Mouse (Mus musculus): ENCODE results near the gene Sema4d. TPM values are rescaled to one million over a fixed set of nuclear protein-coding genes. Genes with fewer than 3 reads are reported as not detected.

Sema4d gene
- total and polyA plus RNA-seq, 2 experiments from 2014 or later, result 11.6 to 18.2 TPM

GRCm38 (mm10) chr13:51778351-51778982, 15.1 kb downstream of the Sema4d start:
- Histone ChIP-seq H3K9me3 (replicated peaks; ENCODE audit: control insufficient read depth, low read length) (no peaks in the 10 kb centered on the region), H3K27ac (ENCODE audit: low read depth) (peak overlapping the region; percentile 93), H3K27me3 (ENCODE audit: control insufficient read depth, insufficient read depth, low read length) (no peaks in the 10 kb centered on the region), H3K4me3 (ENCODE audit: low read depth, low read length) (no peak overlapping the region), H3K9ac (replicated peaks; ENCODE audit: low read depth, low read length) (no peak overlapping the region), H3K36me3 (replicated peaks; ENCODE audit: control insufficient read depth, insufficient read depth, low read length) (no peaks in the 10 kb centered on the region), H3K4me1 (ENCODE audit: control insufficient read depth, insufficient read depth) (peaks cover 29% of the 10 kb centered on the region), H3K4me2 (ENCODE audit: low read depth, low read length) (no peak overlapping the region)
- TF ChIP-seq CTCF (IDR thresholded peaks at IDR 0.05; ENCODE audit: low read depth) (no peak), EP300 (IDR thresholded peaks at IDR 0.05; ENCODE audit: low read depth) (no peak)
- 83% methylated on average over 11 of the region's 11 CpGs for WGBS
- no peak for ATAC-seq (ENCODE audit: insufficient read depth, low read depth)
- no peak for DNase-seq (ENCODE audit: low spot score)

DNA sequence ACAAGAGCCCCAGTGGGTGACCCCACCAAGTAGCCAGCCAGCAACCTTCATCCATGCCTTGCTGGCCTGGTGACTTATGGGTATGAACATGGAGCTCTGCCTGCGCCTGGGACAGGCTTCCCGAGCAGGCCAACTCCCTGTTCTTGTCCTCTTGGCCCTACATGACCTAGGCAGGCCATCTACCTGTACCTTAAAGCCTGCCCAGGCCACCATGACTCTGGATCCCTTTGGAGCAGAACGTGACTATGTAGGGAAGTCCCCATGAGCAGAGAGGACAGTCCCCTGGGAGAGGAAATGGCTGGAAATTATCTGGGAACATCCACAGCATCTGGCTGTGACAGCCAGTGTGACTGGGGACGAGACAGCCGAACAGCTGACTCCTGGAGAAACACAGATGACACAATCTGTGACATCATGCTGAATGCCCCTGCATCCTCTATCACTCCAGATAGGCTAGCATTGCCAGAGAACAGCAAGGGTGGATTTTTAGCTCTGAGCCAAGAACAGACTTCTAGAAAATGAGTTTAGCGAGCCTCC, 15.7 kb downstream of the Sema4d start:
- TF ChIP-seq EP300 (IDR thresholded peaks at IDR 0.05; ENCODE audit: low read depth) (no peak), CTCF (IDR thresholded peaks at IDR 0.05; ENCODE audit: low read depth) (no peak)
- DNase-seq (ENCODE audit: low spot score), result peak; percentile 61
- Histone ChIP-seq H3K27me3 (ENCODE audit: control insufficient read depth, insufficient read depth, low read length) (no peaks in the 10 kb centered on the region), H3K4me3 (ENCODE audit: low read depth, low read length) (no peak overlapping the region), H3K9ac (replicated peaks; ENCODE audit: low read depth, low read length) (no peak overlapping the region), H3K27ac (ENCODE audit: low read depth) (peak overlapping the region; percentile 93), H3K4me2 (ENCODE audit: low read depth, low read length) (peak overlapping the region; percentile 17), H3K36me3 (replicated peaks; ENCODE audit: control insufficient read depth, insufficient read depth, low read length) (no peaks in the 10 kb centered on the region), H3K4me1 (ENCODE audit: control insufficient read depth, insufficient read depth) (peaks cover 33% of the 10 kb centered on the region), H3K9me3 (replicated peaks; ENCODE audit: control insufficient read depth, low read length) (no peaks in the 10 kb centered on the region)
- WGBS, result 39% methylated on average over 6 of the region's 6 CpGs
- peak; percentile 33 for ATAC-seq (ENCODE audit: insufficient read depth, low read depth)

- H3K4me2 ChIP-seq (ENCODE audit: low read depth, low read length), result peak overlapping the region; percentile 17
- no peak overlapping the region for H3K4me3 ChIP-seq (ENCODE audit: low read depth, low read length)
- H3K9me3 ChIP-seq (replicated peaks; ENCODE audit: control insufficient read depth, low read length), result no peaks in the 10 kb centered on the region
- H3K27me3 ChIP-seq (ENCODE audit: control insufficient read depth, insufficient read depth, low read length), result no peaks in the 10 kb centered on the region
- WGBS, result 23% methylated on average over 11 of the region's 11 CpGs
- DNase-seq (ENCODE audit: low spot score) (peak; percentile 92), ATAC-seq (ENCODE audit: insufficient read depth, low read depth) (peak; percentile 92)
- TF ChIP-seq CTCF (IDR thresholded peaks at IDR 0.05; ENCODE audit: low read depth) (no peak; the same call in 1 of the 2 replicates), EP300 (IDR thresholded peaks at IDR 0.05; ENCODE audit: low read depth) (peak; percentile 45; the same call in 1 of the 2 replicates)
- H3K27ac ChIP-seq (ENCODE audit: low read depth), result peak overlapping the region; percentile 93
- peaks cover 33% of the 10 kb centered on the region for H3K4me1 ChIP-seq (ENCODE audit: control insufficient read depth, insufficient read depth)
- no peaks in the 10 kb centered on the region for H3K36me3 ChIP-seq (replicated peaks; ENCODE audit: control insufficient read depth, insufficient read depth, low read length)
- H3K9ac ChIP-seq (replicated peaks; ENCODE audit: low read depth, low read length), result no peak overlapping the region
Observed at GRCm38 (mm10) chr13:51777048-51777737, 16.4 kb downstream of the Sema4d start.

DNA sequence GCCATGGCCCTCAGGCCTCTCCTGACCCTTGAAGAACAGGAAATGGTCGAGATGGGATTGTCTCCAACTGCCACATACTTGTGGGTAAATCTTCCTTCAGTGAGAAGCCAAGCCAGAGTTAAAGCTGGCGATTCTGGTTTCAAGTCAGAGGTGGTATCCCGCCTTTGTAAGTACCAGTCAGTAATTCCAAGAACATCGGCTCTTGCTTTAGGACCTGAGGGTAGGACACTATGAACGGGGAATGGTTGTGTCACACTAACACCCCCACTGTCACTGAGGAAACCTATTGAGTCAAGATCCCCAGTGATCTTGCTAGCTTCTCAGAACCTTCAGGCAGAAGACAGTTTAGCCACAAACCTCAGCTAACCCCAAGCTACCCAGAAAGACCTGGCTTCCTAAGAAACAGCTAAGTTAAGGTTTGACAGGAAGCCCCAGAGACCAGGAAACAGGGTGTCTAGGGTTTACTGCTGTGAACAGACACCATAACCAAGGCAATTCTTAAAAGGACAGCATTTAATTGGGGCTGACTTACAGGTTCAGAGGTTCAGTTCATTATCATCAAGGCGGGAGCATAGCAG, 17.3 kb downstream of the Sema4d start:
- TF ChIP-seq CTCF (IDR thresholded peaks at IDR 0.05; ENCODE audit: low read depth) (no peak), EP300 (IDR thresholded peaks at IDR 0.05; ENCODE audit: low read depth) (no peak)
- Histone ChIP-seq H3K27ac (ENCODE audit: low read depth) (peak overlapping the region; percentile 93), H3K36me3 (replicated peaks; ENCODE audit: control insufficient read depth, insufficient read depth, low read length) (no peaks in the 10 kb centered on the region), H3K4me3 (ENCODE audit: low read depth, low read length) (no peak overlapping the region), H3K9me3 (replicated peaks; ENCODE audit: control insufficient read depth, low read length) (no peaks in the 10 kb centered on the region), H3K27me3 (ENCODE audit: control insufficient read depth, insufficient read depth, low read length) (no peaks in the 10 kb centered on the region), H3K4me2 (ENCODE audit: low read depth, low read length) (no peak overlapping the region), H3K4me1 (ENCODE audit: control insufficient read depth, insufficient read depth) (peaks cover 33% of the 10 kb centered on the region), H3K9ac (replicated peaks; ENCODE audit: low read depth, low read length) (no peak overlapping the region)
- ATAC-seq (ENCODE audit: insufficient read depth, low read depth) (no peak), DNase-seq (ENCODE audit: low spot score) (no peak)
- WGBS, result 77% methylated on average over 6 of the region's 6 CpGs

- Histone ChIP-seq H3K4me3 (ENCODE audit: low read depth, low read length) (no peak overlapping the region), H3K27ac (ENCODE audit: low read depth) (no peak overlapping the region), H3K9ac (replicated peaks; ENCODE audit: low read depth, low read length) (no peak overlapping the region), H3K4me2 (ENCODE audit: low read depth, low read length) (no peak overlapping the region), H3K9me3 (replicated peaks; ENCODE audit: control insufficient read depth, low read length) (no peaks in the 10 kb centered on the region), H3K27me3 (ENCODE audit: control insufficient read depth, insufficient read depth, low read length) (no peaks in the 10 kb centered on the region), H3K36me3 (replicated peaks; ENCODE audit: control insufficient read depth, insufficient read depth, low read length) (no peaks in the 10 kb centered on the region), H3K4me1 (ENCODE audit: control insufficient read depth, insufficient read depth) (peaks cover 17% of the 10 kb centered on the region; the same call in 1 of the 2 replicates)
- no peak for ATAC-seq (ENCODE audit: insufficient read depth, low read depth)
- 67% methylated on average over 10 of the region's 10 CpGs for WGBS
- no peak for DNase-seq (ENCODE audit: low spot score)
- TF ChIP-seq EP300 (IDR thresholded peaks at IDR 0.05; ENCODE audit: low read depth) (no peak), CTCF (IDR thresholded peaks at IDR 0.05; ENCODE audit: low read depth) (no peak)
Observed at GRCm38 (mm10) chr13:51771802-51772206, 21.7 kb downstream of the Sema4d start.
